Comparison of ENCODE assay signal across 7 mouse cellular contexts in genomic region chr17:26507966-26508344, GRCm38 (mm10). TPM values are rescaled to one million over a fixed set of nuclear protein-coding genes. Genes with fewer than 3 reads are reported as not detected.
DNase-seq lines count a peak whose midpoint lies in the region; ATAC-seq and TF ChIP-seq lines count a peak whose summit lies in the region.

No protein-coding gene starts in this region.

- peaks cover 12% of the 10 kb centered on the region for H3K36me3 ChIP-seq in limb, embryonic 14.5 days (ENCODE audit: control insufficient read depth, insufficient read depth, low read length)

- H3K27me3 ChIP-seq in limb, embryonic 14.5 days (ENCODE audit: control insufficient read depth, insufficient read depth, low read length), result no peaks in the 10 kb centered on the region

- H3K4me3 ChIP-seq in limb, embryonic 14.5 days (replicated peaks; ENCODE audit: low read length), result peak overlapping the region; percentile 76

- no peaks in the 10 kb centered on the region for H3K9me3 ChIP-seq in limb, embryonic 14.5 days (ENCODE audit: control insufficient read depth, low read length)

- TF ChIP-seq POLR2A in limb, embryonic 14.5 days (IDR thresholded peaks at IDR 0.05; ENCODE audit: borderline replicate concordance, extremely low read depth, insufficient read depth, insufficient read length), result 0 out of 2 replicates have a peak, but pooled peaks have one; percentile 8

- H3K4me2 ChIP-seq in limb, embryonic 14.5 days (replicated peaks; ENCODE audit: low read depth, low read length, severe bottlenecking), result peak overlapping the region; percentile 76

- peak; percentile 86 for DNase-seq in adrenal gland, postnatal 25 days
- DNase-seq in embryo, embryonic 10.5 days (ENCODE audit: low spot score), result peak; percentile 81
- peak; percentile 90 for DNase-seq in gastrocnemius, postnatal 10 days
- peak; percentile 85 for DNase-seq in kidney, adult 9 months
- DNase-seq in limb, embryonic 14.5 days (ENCODE audit: low spot score), result peak; percentile 74
- DNase-seq in spleen, postnatal 36 days (ENCODE audit: low spot score in 2 of 2), result peak; percentile 73 to 82

- peak overlapping the region; percentile 88 for H3K9ac ChIP-seq in limb, embryonic 14.5 days (ENCODE audit: low read depth, low read length, severe bottlenecking)

- peaks cover 36% of the 10 kb centered on the region for H3K4me1 ChIP-seq in limb, embryonic 14.5 days (ENCODE audit: control insufficient read depth, insufficient read depth, low read length)

- peak overlapping the region; percentile 95 for H3K27ac ChIP-seq in limb, embryonic 14.5 days (replicated peaks; ENCODE audit: low read depth, low read length)

- 5% methylated on average over 44 of the region's 46 CpGs for WGBS in limb, embryonic 14.5 days

- ATAC-seq in limb, embryonic 14.5 days (ENCODE audit: low FRiP score, low read depth), result peak; percentile 69
- peak; percentile 5 for ATAC-seq in monocyte, adult 5-6 weeks (replicated peaks; ENCODE audit: insufficient number of reproducible peaks, low FRiP score, low TSS enrichment, poor library complexity, severe bottlenecking)

RNA-seq across cellular contexts. Expression of gene Ergic1, which starts 53.3 kb away (rescaled TPM):
- total RNA-seq in adrenal gland, postnatal 25 days (2021), result 138 and 168 TPM in 2 replicates
- total RNA-seq in gastrocnemius, postnatal 10 days (2021), result 100 to 1,000 TPM; 115 to 117 TPM
- 222 and 267 TPM in 2 replicates for polyA plus RNA-seq in limb, embryonic 14.5 days (2012; rRNA removed)
- polyA plus RNA-seq in limb, embryonic 14.5 days (2014; fragmentation: Nextera tagmentation; extraction: Ambion mirVana), result 156 and 157 TPM in 2 replicates
- 16.0 to 20.2 TPM (median 17.6 TPM) in 3 replicates for total RNA-seq in monocyte, adult 5-6 weeks (2017)

RNA-seq across cellular contexts. Expression of gene Dusp1, which starts 54.0 kb away (rescaled TPM):
- 30.8 and 37.8 TPM in 2 replicates for total RNA-seq in adrenal gland, postnatal 25 days (2021)
- total RNA-seq in gastrocnemius, postnatal 10 days (2021), result 10 to 100 TPM; 40.3 to 43.3 TPM
- 29.6 and 45.2 TPM in 2 replicates for polyA plus RNA-seq in limb, embryonic 14.5 days (2012; rRNA removed)
- 25.0 and 27.7 TPM in 2 replicates for polyA plus RNA-seq in limb, embryonic 14.5 days (2014; fragmentation: Nextera tagmentation; extraction: Ambion mirVana)
- 146 to 413 TPM (median 198 TPM) in 3 replicates for total RNA-seq in monocyte, adult 5-6 weeks (2017)

Comparison
In these comparisons a context has a peak if more than half of its experiments do, and no peak if none do; other contexts are left out.
1. Peak in every context shown above with its lines: DNase-seq, ATAC-seq, H3K4me3 ChIP-seq and H3K27ac ChIP-seq.